ENCODE assay signal across 18 mouse cellular contexts in the genomic region with DNA sequence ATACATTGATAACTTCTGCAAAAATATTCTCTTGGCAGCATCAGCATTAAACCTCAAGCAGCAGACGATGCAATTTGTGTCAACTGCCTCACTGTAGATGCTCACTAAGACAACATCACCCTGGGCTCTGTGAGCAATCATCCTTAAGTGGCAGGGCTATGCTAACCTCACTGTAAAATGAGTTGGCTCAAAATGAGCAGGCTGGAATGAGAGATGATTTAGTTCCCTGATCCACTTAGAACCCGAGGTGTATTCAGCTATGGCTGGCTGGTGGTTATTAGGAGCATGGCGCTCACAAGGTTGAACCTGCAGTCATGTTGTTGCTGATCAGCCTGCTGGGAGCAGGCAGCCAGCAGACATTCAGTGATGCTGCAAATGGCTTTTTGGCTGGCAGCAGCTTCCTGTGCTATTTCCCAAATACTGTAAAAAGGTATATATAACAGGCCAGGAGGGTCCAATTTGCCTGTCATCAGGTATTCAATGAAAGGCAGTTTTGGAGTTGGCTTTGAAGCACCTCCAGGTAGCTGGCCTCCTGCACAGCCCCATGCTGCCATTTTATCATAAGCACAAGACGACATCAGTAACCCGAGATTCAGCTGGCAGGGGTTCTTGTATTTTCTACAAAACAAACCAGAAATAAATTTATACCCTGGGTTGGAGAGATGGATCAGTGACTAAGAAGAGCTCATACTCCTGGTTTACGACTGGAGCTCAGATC.
DNase-seq lines count a peak whose midpoint lies in the region; ATAC-seq lines count a peak whose summit lies in the region.
"Had no signal": no experiment of that assay in that cellular context is flagged by ENCODE, and none has a peak within 500 bp of the region (broad histone marks: within the 10 kb centered on the region; RNA-seq: fewer than 3 reads in every experiment).

No protein-coding gene starts in this region.

- H3K4me1 ChIP-seq in forebrain, embryonic 14.5 days (ENCODE audit: control insufficient read depth, insufficient read depth, low read length): no peaks in the 10 kb centered on the region
- no peaks in the 10 kb centered on the region for H3K4me1 ChIP-seq in forebrain, embryonic 11.5 days (replicated peaks; ENCODE audit: control insufficient read depth, insufficient read depth, low read length)
- peaks cover 6% of the 10 kb centered on the region; the same call in 1 of the 2 replicates for H3K4me1 ChIP-seq in neural tube, embryonic 13.5 days (replicated peaks)
- H3K4me1 ChIP-seq in midbrain, embryonic 13.5 days (replicated peaks): no peaks in the 10 kb centered on the region
- H3K4me1 ChIP-seq in kidney, embryonic 16.5 days (ENCODE audit: insufficient read depth, low read length): no peaks in the 10 kb centered on the region
- H3K4me1 ChIP-seq: intestine, embryonic 15.5 days; kidney, embryonic 15.5 days; neural tube, embryonic 12.5 days had no signal

- peak; percentile 6 for DNase-seq in forebrain, embryonic 14.5 days (ENCODE audit: low spot score)
- DNase-seq in forebrain, embryonic 11.5 days (ENCODE audit: low spot score): no peak
- no peak for DNase-seq in neural tube, embryonic 10.5 days (ENCODE audit: extremely low spot score, low spot score)
- DNase-seq in heart, adult 9 months (ENCODE audit: low spot score in 2 of 2): no peak
- DNase-seq: cerebellum, postnatal 25 days; gastrocnemius, postnatal 10 days; heart, adult 18-20 months; heart, postnatal 36 days; liver; thymus, postnatal 25 days had no signal

- no peaks in the 10 kb centered on the region for H3K36me3 ChIP-seq in forebrain, embryonic 14.5 days (ENCODE audit: control insufficient read depth, insufficient read depth, low read length)
- no peaks in the 10 kb centered on the region for H3K36me3 ChIP-seq in forebrain, embryonic 11.5 days (ENCODE audit: control insufficient read depth, insufficient read depth, low read length)
- H3K36me3 ChIP-seq in neural tube, embryonic 13.5 days: no peaks in the 10 kb centered on the region
- no peaks in the 10 kb centered on the region for H3K36me3 ChIP-seq in midbrain, embryonic 13.5 days
- H3K36me3 ChIP-seq in kidney, embryonic 16.5 days (ENCODE audit: insufficient read depth, low read length): no peaks in the 10 kb centered on the region
- H3K36me3 ChIP-seq: intestine, embryonic 15.5 days; kidney, embryonic 15.5 days; neural tube, embryonic 12.5 days had no signal

- no peak overlapping the region for H3K4me3 ChIP-seq in forebrain, embryonic 14.5 days (ENCODE audit: low read depth, low read length)
- H3K4me3 ChIP-seq in forebrain, embryonic 11.5 days (ENCODE audit: low read depth, low read length): no peak overlapping the region
- H3K4me3 ChIP-seq in neural tube, embryonic 13.5 days: no peak overlapping the region
- no peak overlapping the region for H3K4me3 ChIP-seq in midbrain, embryonic 13.5 days (replicated peaks)
- H3K4me3 ChIP-seq in kidney, embryonic 16.5 days (ENCODE audit: low read length): no peak overlapping the region
- H3K4me3 ChIP-seq: erythroblast, embryonic 14.5 days; intestine, embryonic 15.5 days; kidney, embryonic 15.5 days; neural tube, embryonic 12.5 days had no signal

- H3K9ac ChIP-seq in forebrain, embryonic 14.5 days (ENCODE audit: low read length): no peak overlapping the region
- H3K9ac ChIP-seq in forebrain, embryonic 11.5 days (ENCODE audit: low read length): no peak overlapping the region
- H3K9ac ChIP-seq in neural tube, embryonic 13.5 days: no peak overlapping the region
- no peak overlapping the region for H3K9ac ChIP-seq in midbrain, embryonic 13.5 days (replicated peaks)
- H3K9ac ChIP-seq in kidney, embryonic 16.5 days (replicated peaks; ENCODE audit: low read length): no peak overlapping the region
- H3K9ac ChIP-seq: intestine, embryonic 15.5 days; kidney, embryonic 15.5 days; neural tube, embryonic 12.5 days had no signal

- no peaks in the 10 kb centered on the region for H3K9me3 ChIP-seq in forebrain, embryonic 14.5 days (replicated peaks; ENCODE audit: control insufficient read depth, low read length)
- no peaks in the 10 kb centered on the region for H3K9me3 ChIP-seq in forebrain, embryonic 11.5 days (ENCODE audit: control insufficient read depth, low read length)
- no peaks in the 10 kb centered on the region for H3K9me3 ChIP-seq in neural tube, embryonic 13.5 days
- H3K9me3 ChIP-seq in midbrain, embryonic 13.5 days: no peaks in the 10 kb centered on the region
- no peaks in the 10 kb centered on the region for H3K9me3 ChIP-seq in kidney, embryonic 16.5 days (ENCODE audit: low read length)
- H3K9me3 ChIP-seq: intestine, embryonic 15.5 days; kidney, embryonic 15.5 days; neural tube, embryonic 12.5 days had no signal

- H3K27me3 ChIP-seq in forebrain, embryonic 14.5 days (replicated peaks; ENCODE audit: control insufficient read depth, insufficient read depth, low read length): no peaks in the 10 kb centered on the region
- H3K27me3 ChIP-seq in forebrain, embryonic 11.5 days (ENCODE audit: control insufficient read depth, insufficient read depth, low read length): no peaks in the 10 kb centered on the region
- H3K27me3 ChIP-seq in neural tube, embryonic 13.5 days: no peaks in the 10 kb centered on the region
- no peaks in the 10 kb centered on the region for H3K27me3 ChIP-seq in midbrain, embryonic 13.5 days
- no peaks in the 10 kb centered on the region for H3K27me3 ChIP-seq in kidney, embryonic 16.5 days (ENCODE audit: insufficient read depth, low read length)
- H3K27me3 ChIP-seq: intestine, embryonic 15.5 days; kidney, embryonic 15.5 days; neural tube, embryonic 12.5 days had no signal

- H3K27ac ChIP-seq in forebrain, embryonic 14.5 days (ENCODE audit: low read depth, low read length): no peak overlapping the region
- no peak overlapping the region for H3K27ac ChIP-seq in forebrain, embryonic 11.5 days (ENCODE audit: low read depth, low read length)
- H3K27ac ChIP-seq in neural tube, embryonic 13.5 days (replicated peaks): peak overlapping the region; percentile 42; the same call in 1 of the 2 replicates
- H3K27ac ChIP-seq in midbrain, embryonic 13.5 days: peak overlapping the region; percentile 16; the same call in 1 of the 2 replicates
- no peak overlapping the region for H3K27ac ChIP-seq in kidney, embryonic 16.5 days (ENCODE audit: low read length)
- H3K27ac ChIP-seq: intestine, embryonic 15.5 days; kidney, embryonic 15.5 days; neural tube, embryonic 12.5 days had no signal

- no peak for ATAC-seq in forebrain, embryonic 14.5 days
- no peak for ATAC-seq in forebrain, embryonic 11.5 days (replicated peaks; ENCODE audit: low FRiP score)
- ATAC-seq in neural tube, embryonic 13.5 days (ENCODE audit: low read depth): peak; percentile 36
- ATAC-seq in midbrain, embryonic 13.5 days: no peak
- no peak for ATAC-seq in kidney, embryonic 16.5 days (ENCODE audit: low FRiP score, low TSS enrichment)
- ATAC-seq: intestine, embryonic 15.5 days; lung, postnatal 0 days had no signal

- H3K4me2 ChIP-seq in forebrain, embryonic 14.5 days (ENCODE audit: low read length): no peak overlapping the region
- no peak overlapping the region for H3K4me2 ChIP-seq in forebrain, embryonic 11.5 days (ENCODE audit: low read depth, low read length, severe bottlenecking)
- H3K4me2 ChIP-seq in neural tube, embryonic 13.5 days: no peak overlapping the region
- no peak overlapping the region for H3K4me2 ChIP-seq in midbrain, embryonic 13.5 days (replicated peaks)
- no peak overlapping the region for H3K4me2 ChIP-seq in kidney, embryonic 16.5 days (replicated peaks; ENCODE audit: low read depth, low read length)
- H3K4me2 ChIP-seq: intestine, embryonic 15.5 days; kidney, embryonic 15.5 days; neural tube, embryonic 12.5 days had no signal

- WGBS in forebrain, embryonic 14.5 days: 73% methylated on average over 6 of the region's 6 CpGs
- WGBS in forebrain, embryonic 11.5 days: 85% methylated on average over 6 of the region's 6 CpGs
- WGBS in neural tube, embryonic 13.5 days: 66% methylated on average over 6 of the region's 6 CpGs
- 76% methylated on average over 6 of the region's 6 CpGs for WGBS in midbrain, embryonic 13.5 days
- WGBS in kidney, embryonic 16.5 days: 66% methylated on average over 6 of the region's 6 CpGs

Comparison
In these comparisons a context has a peak if more than half of its experiments do, and no peak if none do; other contexts are left out.
1. H3K27ac ChIP-seq: peak in neural tube, embryonic 13.5 days (single experiment) and midbrain, embryonic 13.5 days (single experiment); none in forebrain, embryonic 14.5 days (single experiment), forebrain, embryonic 11.5 days (single experiment) and kidney, embryonic 16.5 days (single experiment).